Mouse (Mus musculus): Measurements from ENCODE around the gene Ptgfrn. TPM values are rescaled to one million over a fixed set of nuclear protein-coding genes. Genes with fewer than 3 reads are reported as not detected.
A peak's percentile ranks its signal among the peaks of the same experiment; 100 is the strongest.

Ptgfrn gene
- polyA plus RNA-seq, 1 experiment from 2014 or later, result 3.4 TPM

DNA sequence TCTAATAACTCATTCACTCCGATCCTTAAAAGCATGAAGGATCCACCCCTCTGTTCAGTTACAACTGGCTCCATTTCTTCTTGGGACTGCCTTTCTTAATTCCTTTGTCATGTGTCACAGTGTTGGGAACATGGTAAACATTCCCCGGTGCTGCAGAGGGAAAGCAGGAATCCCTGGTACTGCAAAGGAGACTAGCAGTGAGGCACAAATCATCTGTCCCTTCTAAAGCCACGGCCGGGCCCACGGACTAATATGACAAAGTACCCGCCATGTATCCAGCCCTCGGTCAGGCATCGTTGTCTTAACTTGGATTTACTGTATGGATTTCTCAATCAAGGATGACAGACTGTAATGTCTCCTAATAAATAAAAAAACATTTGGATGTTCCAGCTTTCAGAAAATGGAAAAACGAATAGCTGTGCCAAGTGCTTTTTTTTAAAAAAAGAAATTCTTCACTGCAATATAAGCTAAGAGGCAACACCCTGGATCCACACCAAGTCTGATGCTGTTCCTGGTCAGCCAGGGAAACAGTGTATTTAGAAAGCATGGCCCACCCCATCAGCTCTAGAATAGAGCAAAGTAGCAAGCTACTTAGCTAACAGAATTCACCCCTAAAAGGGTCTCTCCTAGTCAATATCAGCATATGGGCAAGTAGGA, 10.2 kb downstream of the Ptgfrn start:
- no peak overlapping the region for H3K4me3 ChIP-seq (replicated peaks; ENCODE audit: low read length)
- H3K36me3 ChIP-seq (ENCODE audit: control insufficient read depth, insufficient read depth), result no peaks in the 10 kb centered on the region
- H3K27me3 ChIP-seq (replicated peaks; ENCODE audit: control insufficient read depth, insufficient read depth, low read length), result no peaks in the 10 kb centered on the region
- H3K4me2 ChIP-seq (ENCODE audit: low read length), result no peak overlapping the region
- H3K9me3 ChIP-seq (ENCODE audit: control insufficient read depth, low read length), result no peaks in the 10 kb centered on the region
- peaks cover 40% of the 10 kb centered on the region for H3K4me1 ChIP-seq (replicated peaks; ENCODE audit: control insufficient read depth, insufficient read depth, low read length)
- no peak overlapping the region for H3K9ac ChIP-seq (replicated peaks; ENCODE audit: low read depth, low read length)
- ATAC-seq, result no peak
- WGBS, result 67% methylated on average over 9 of the region's 9 CpGs
- no peak overlapping the region for H3K27ac ChIP-seq (ENCODE audit: low read length)

DNA sequence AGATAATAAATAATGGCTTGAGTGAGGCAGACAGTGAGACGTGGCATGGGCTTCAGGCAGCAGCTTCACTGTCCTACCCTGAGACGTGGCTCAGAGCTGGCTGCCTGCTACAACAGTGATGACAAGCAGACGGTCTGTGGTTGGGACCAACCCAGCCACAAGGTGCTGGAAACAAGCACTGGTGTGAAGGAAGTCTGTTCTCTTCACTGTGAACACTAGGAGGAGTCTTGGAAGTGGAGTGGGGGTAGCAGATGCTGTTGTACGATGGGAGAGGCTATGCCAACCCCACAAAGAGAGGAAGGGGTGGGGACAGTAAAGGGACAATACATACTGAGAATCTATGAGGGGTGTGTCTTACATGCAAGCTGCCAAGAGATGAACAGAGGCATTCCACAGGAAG, 12.0 kb downstream of the Ptgfrn start:
- H3K27me3 ChIP-seq (replicated peaks; ENCODE audit: control insufficient read depth, insufficient read depth, low read length), result no peaks in the 10 kb centered on the region
- peak; percentile 62 for ATAC-seq
- H3K9me3 ChIP-seq (ENCODE audit: control insufficient read depth, low read length), result no peaks in the 10 kb centered on the region
- no peak overlapping the region for H3K4me2 ChIP-seq (ENCODE audit: low read length)
- no peak overlapping the region for H3K4me3 ChIP-seq (replicated peaks; ENCODE audit: low read length)
- 40% methylated on average over 4 of the region's 4 CpGs for WGBS
- peaks cover 34% of the 10 kb centered on the region for H3K4me1 ChIP-seq (replicated peaks; ENCODE audit: control insufficient read depth, insufficient read depth, low read length)
- no peak overlapping the region for H3K9ac ChIP-seq (replicated peaks; ENCODE audit: low read depth, low read length)
- no peak overlapping the region for H3K27ac ChIP-seq (ENCODE audit: low read length)
- H3K36me3 ChIP-seq (ENCODE audit: control insufficient read depth, insufficient read depth), result no peaks in the 10 kb centered on the region

DNA sequence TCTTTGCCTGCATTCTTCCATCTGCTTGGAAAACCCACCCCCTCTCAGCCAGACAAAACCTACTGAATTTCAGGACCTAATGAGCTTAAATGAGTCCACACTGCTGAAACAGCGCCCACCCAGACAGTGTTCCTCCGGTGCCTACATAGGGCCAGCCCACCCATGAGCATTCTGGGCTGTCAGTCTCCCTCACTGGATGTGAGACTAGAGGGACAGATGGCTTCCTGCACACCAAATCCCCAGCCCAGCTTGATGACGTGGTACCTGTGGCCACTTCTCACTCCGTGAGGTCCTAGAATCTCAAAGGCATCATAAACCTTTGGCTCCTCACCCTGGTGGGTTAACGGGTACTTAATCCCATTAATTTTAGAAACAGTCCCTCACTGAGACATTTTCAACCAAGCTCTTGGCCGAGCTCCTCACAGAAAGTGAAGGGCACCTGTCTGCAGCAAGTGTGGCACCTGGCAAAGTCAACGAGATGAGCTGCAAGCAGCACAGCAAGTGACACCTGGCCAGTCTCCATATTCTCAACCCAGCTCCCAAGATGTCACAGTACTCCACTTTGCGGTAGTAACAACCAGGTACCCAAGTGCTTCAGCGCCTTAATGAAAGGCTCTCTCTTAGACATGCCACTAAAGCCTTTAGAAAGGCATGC, 12.8 kb downstream of the Ptgfrn start:
- 38% methylated on average over 9 of the region's 9 CpGs for WGBS
- Histone ChIP-seq H3K27ac (ENCODE audit: low read length) (no peak overlapping the region), H3K36me3 (ENCODE audit: control insufficient read depth, insufficient read depth) (no peaks in the 10 kb centered on the region), H3K27me3 (replicated peaks; ENCODE audit: control insufficient read depth, insufficient read depth, low read length) (no peaks in the 10 kb centered on the region), H3K9ac (replicated peaks; ENCODE audit: low read depth, low read length) (no peak overlapping the region), H3K4me1 (replicated peaks; ENCODE audit: control insufficient read depth, insufficient read depth, low read length) (peaks cover 36% of the 10 kb centered on the region), H3K4me2 (ENCODE audit: low read length) (no peak overlapping the region), H3K4me3 (replicated peaks; ENCODE audit: low read length) (no peak overlapping the region), H3K9me3 (ENCODE audit: control insufficient read depth, low read length) (no peaks in the 10 kb centered on the region)
- peak; percentile 80 for ATAC-seq

DNA sequence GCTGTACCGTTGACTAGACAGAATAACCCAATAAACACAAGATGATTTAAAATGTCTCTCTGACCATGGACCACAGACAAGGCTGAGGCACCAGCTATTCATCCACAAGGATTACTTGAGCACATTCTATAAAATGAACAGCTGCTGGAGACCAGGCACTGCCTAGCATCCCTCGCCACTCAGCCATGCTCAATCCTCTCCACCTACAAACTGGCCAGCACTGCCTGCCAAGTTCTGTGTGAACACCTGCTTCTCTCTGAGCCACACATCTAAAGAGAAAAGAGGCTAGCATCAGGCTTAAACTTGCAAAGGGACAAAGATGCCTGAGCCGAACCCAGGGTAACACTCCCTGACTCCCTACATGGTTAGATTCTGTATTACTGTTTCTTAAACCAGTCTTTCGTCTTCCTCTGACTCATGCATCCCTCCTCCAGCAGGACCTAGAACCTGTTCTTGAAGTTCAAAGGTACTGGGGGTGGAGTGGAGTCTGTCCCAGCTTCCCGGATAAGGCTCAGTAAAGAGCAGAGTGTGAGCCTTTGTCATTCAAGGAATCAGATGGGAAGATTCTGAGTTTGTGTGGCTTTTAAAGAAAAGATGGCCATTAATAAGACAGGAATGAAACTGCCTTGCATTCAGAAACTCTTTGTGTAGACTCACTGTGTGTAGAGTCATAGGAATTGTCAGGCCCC, 14.2 kb downstream of the Ptgfrn start:
- whole genome bisulfite sequencing, result 54% methylated on average over 5 of the region's 5 CpGs
- Histone ChIP-seq H3K4me3 (replicated peaks; ENCODE audit: low read length) (no peak overlapping the region), H3K9me3 (ENCODE audit: control insufficient read depth, low read length) (no peaks in the 10 kb centered on the region), H3K9ac (replicated peaks; ENCODE audit: low read depth, low read length) (no peak overlapping the region), H3K4me1 (replicated peaks; ENCODE audit: control insufficient read depth, insufficient read depth, low read length) (peaks cover 25% of the 10 kb centered on the region), H3K27me3 (replicated peaks; ENCODE audit: control insufficient read depth, insufficient read depth, low read length) (no peaks in the 10 kb centered on the region), H3K27ac (ENCODE audit: low read length) (no peak overlapping the region), H3K4me2 (ENCODE audit: low read length) (no peak overlapping the region), H3K36me3 (ENCODE audit: control insufficient read depth, insufficient read depth) (no peaks in the 10 kb centered on the region)
- peak; percentile 29 for ATAC-seq

DNA sequence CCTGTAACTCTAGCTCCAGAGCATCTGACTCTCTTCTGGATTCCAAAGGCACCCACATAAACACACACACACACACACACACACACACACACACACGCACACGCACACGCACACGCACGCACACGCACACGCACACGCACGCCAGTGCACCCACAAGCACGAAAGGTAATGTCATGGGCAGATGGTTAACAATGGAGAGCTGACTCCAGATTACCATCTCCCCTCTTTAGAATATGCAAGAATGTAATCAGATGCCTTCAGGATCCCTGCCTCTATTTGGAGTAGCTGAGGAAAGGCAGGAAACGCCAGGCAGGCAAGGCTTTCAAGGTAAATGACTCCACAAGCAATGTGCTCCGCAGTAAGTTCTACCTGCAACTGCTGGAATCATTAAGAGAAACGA, 17.9 kb downstream of the Ptgfrn start:
- no peak for ATAC-seq
- 79% methylated on average over 13 of the region's 13 CpGs for WGBS
- no peak overlapping the region for H3K4me3 ChIP-seq (replicated peaks; ENCODE audit: low read length)
- no peaks in the 10 kb centered on the region for H3K9me3 ChIP-seq (ENCODE audit: control insufficient read depth, low read length)
- H3K36me3 ChIP-seq (ENCODE audit: control insufficient read depth, insufficient read depth), result no peaks in the 10 kb centered on the region
- no peaks in the 10 kb centered on the region for H3K27me3 ChIP-seq (replicated peaks; ENCODE audit: control insufficient read depth, insufficient read depth, low read length)
- no peak overlapping the region for H3K27ac ChIP-seq (ENCODE audit: low read length)
- H3K4me2 ChIP-seq (ENCODE audit: low read length), result no peak overlapping the region
- H3K4me1 ChIP-seq (replicated peaks; ENCODE audit: control insufficient read depth, insufficient read depth, low read length), result peaks cover 14% of the 10 kb centered on the region
- H3K9ac ChIP-seq (replicated peaks; ENCODE audit: low read depth, low read length), result no peak overlapping the region

DNA sequence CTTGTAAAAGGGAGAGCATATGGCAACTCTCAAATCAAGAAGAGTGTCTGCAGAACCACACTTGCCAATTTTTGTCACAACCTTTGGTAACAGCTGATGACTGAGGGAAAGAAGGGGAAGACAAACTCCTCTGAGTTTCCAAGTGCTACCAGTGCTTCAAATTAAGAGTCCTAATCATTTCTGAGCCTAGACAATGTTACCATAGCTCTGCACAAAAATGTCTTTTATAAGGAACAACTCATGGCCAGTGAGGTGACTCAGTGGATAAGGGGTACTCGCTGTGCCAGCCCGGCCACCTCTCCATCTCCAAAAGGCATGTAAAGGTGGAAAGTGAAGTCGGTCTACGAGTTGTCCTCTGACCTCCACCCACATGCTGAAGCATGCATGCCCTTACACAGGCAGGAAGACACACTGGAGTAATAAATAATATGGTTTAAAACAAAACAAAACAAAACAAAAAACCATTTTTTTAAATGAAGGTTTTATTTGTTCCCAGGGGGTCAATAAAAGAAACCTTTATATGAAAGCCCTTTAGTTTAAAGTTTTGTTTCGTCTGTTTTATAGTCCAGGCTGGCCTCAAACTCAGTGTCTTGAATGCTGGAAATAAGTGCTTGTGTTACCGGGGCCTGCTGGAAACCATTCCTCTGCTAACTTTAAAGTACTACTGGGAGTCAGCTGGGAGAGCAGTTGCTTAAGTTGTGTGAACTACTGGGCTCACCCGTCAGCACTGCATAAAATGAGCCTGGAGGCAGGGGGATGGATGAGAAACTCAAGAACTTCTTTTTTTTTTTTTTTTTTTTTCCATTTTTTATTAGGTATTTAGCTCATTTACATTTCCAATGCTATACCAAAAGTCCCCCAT, 23.3 kb downstream of the Ptgfrn start:
- Histone ChIP-seq H3K9me3 (ENCODE audit: control insufficient read depth, low read length) (no peaks in the 10 kb centered on the region), H3K9ac (replicated peaks; ENCODE audit: low read depth, low read length) (no peak overlapping the region), H3K4me2 (ENCODE audit: low read length) (no peak overlapping the region), H3K4me3 (replicated peaks; ENCODE audit: low read length) (no peak overlapping the region), H3K36me3 (ENCODE audit: control insufficient read depth, insufficient read depth) (no peaks in the 10 kb centered on the region), H3K27me3 (replicated peaks; ENCODE audit: control insufficient read depth, insufficient read depth, low read length) (no peaks in the 10 kb centered on the region), H3K27ac (ENCODE audit: low read length) (no peak overlapping the region), H3K4me1 (replicated peaks; ENCODE audit: control insufficient read depth, insufficient read depth, low read length) (peaks cover 8% of the 10 kb centered on the region)
- ATAC-seq, result peak; percentile 70
- 73% methylated on average over 7 of the region's 7 CpGs for WGBS

DNA sequence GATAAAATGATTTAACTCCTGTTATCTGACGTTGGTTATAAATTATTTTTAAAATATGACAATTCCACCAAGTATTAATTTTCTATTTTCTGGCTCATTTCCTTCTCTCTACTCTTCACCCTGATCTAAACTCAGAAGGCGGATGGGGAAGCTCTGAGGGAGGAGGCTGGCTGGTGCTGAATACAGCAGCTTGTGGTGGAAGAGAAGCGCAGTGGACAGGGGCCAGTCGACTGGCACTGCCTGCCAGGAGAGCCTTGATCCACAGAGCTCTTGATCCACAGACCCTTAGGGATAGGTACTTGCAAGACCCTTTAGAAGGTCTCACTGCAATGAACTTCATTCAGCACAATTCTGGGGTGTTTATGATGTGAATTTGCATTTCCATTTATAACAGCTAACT, 29.2 kb downstream of the Ptgfrn start:
- WGBS, result 90% methylated on average over 4 of the region's 4 CpGs
- no peak for ATAC-seq

DNA sequence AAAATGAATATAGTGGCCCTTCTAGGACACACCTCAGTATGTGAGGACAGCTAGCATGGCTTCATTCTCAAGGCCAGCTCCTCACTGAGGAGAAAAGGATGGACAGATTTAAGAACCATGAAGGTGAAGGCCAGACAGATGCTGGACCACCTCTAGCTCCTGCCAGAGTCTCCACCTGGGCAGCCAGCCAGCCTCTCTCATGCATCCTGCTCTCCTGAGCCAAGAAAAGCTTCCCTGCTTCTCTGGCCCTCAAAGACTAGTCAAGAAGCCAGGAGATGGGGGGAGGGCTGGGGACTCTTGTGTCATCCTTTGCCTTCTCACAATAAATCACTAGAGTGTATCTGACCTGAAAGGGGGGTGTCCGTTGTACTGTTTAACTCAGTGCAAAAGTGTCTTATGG, 31.7 kb downstream of the Ptgfrn start:
- 96% methylated on average over 1 of the region's 1 CpGs for WGBS
- Histone ChIP-seq H3K9me3 (ENCODE audit: control insufficient read depth, low read length) (no peaks in the 10 kb centered on the region), H3K4me1 (replicated peaks; ENCODE audit: control insufficient read depth, insufficient read depth, low read length) (0 out of 2 replicates have a peak, but pooled peaks cover 3% of the 10 kb centered on the region), H3K9ac (replicated peaks; ENCODE audit: low read depth, low read length) (no peak overlapping the region), H3K27me3 (replicated peaks; ENCODE audit: control insufficient read depth, insufficient read depth, low read length) (no peaks in the 10 kb centered on the region), H3K4me3 (replicated peaks; ENCODE audit: low read length) (no peak overlapping the region), H3K36me3 (ENCODE audit: control insufficient read depth, insufficient read depth) (0 out of 2 replicates have a peak, but pooled peaks cover 3% of the 10 kb centered on the region), H3K4me2 (ENCODE audit: low read length) (no peak overlapping the region), H3K27ac (ENCODE audit: low read length) (no peak overlapping the region)
- no peak for ATAC-seq

More for the DNA sequence above, 29.2 kb downstream of the Ptgfrn start:
- no peak overlapping the region for H3K4me2 ChIP-seq (ENCODE audit: low read length)
- H3K27me3 ChIP-seq (replicated peaks; ENCODE audit: control insufficient read depth, insufficient read depth, low read length), result no peaks in the 10 kb centered on the region
- H3K4me1 ChIP-seq (replicated peaks; ENCODE audit: control insufficient read depth, insufficient read depth, low read length), result peaks cover 1% of the 10 kb centered on the region
- H3K4me3 ChIP-seq (replicated peaks; ENCODE audit: low read length), result no peak overlapping the region
- 0 out of 2 replicates have a peak, but pooled peaks cover 3% of the 10 kb centered on the region for H3K36me3 ChIP-seq (ENCODE audit: control insufficient read depth, insufficient read depth)
- H3K27ac ChIP-seq (ENCODE audit: low read length), result no peak overlapping the region
- H3K9ac ChIP-seq (replicated peaks; ENCODE audit: low read depth, low read length), result no peak overlapping the region
- no peaks in the 10 kb centered on the region for H3K9me3 ChIP-seq (ENCODE audit: control insufficient read depth, low read length)

DNA sequence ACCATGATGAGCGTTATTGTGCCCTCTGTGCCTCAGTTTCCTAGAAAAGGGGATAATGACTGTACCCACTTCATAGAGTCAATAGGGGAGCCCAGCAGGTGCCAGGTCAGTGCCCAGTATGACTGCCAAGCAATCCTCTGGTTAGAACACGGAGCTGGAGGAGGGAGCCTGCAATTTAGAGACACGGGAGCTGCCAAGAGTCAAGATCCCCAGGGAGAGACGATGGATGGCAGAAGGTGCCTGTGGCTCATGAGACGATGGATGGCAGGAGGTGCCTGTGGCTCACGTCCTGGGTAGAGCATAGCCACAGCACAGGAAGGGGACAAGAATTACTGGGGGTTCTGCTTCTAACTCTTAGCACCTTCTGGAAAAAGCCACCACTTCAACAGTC, 32.4 kb downstream of the Ptgfrn start:
- no peak for ATAC-seq
- H3K4me1 ChIP-seq (replicated peaks; ENCODE audit: control insufficient read depth, insufficient read depth, low read length), result peaks cover 5% of the 10 kb centered on the region; the same call in 1 of the 2 replicates
- 77% methylated on average over 6 of the region's 6 CpGs for WGBS
- no peak overlapping the region for H3K9ac ChIP-seq (replicated peaks; ENCODE audit: low read depth, low read length)
- H3K36me3 ChIP-seq (ENCODE audit: control insufficient read depth, insufficient read depth), result 0 out of 2 replicates have a peak, but pooled peaks cover 3% of the 10 kb centered on the region
- H3K27me3 ChIP-seq (replicated peaks; ENCODE audit: control insufficient read depth, insufficient read depth, low read length), result no peaks in the 10 kb centered on the region
- H3K27ac ChIP-seq (ENCODE audit: low read length), result no peak overlapping the region
- H3K4me3 ChIP-seq (replicated peaks; ENCODE audit: low read length), result no peak overlapping the region
- no peak overlapping the region for H3K4me2 ChIP-seq (ENCODE audit: low read length)
- no peaks in the 10 kb centered on the region for H3K9me3 ChIP-seq (ENCODE audit: control insufficient read depth, low read length)

All from forebrain, embryonic 16.5 days (tissue).